Mouse (Mus musculus): ENCODE results near the gene Soga1. TPM values are rescaled to one million over a fixed set of nuclear protein-coding genes. Genes with fewer than 3 reads are reported as not detected.

The Soga1 gene
- polyA plus RNA-seq (2015; fragmentation: Nextera tagmentation; extraction: Ambion mirVana): 1.3 and 1.8 TPM in 2 replicates

GRCm38 (mm10) chr2:157078793-157079700 is at the start of gene Soga1:
Soga1 (minus strand) TSS chr2:157079254.
- Histone ChIP-seq H3K4me3 (replicated peaks; ENCODE audit: low read depth, low read length) (peak within 1 kb of the TSS; percentile 89), H3K9me3 (replicated peaks; ENCODE audit: low read length) (no peaks in the 10 kb centered on the region), H3K27ac (peak within 1 kb of the TSS; percentile 94), H3K4me1 (replicated peaks; ENCODE audit: insufficient read depth, low read length) (peaks cover 38% of the 10 kb centered on the region), H3K9ac (ENCODE audit: low read depth, low read length) (peak within 1 kb of the TSS; percentile 92), H3K27me3 (ENCODE audit: insufficient read depth, low read length) (no peaks in the 10 kb centered on the region), H3K4me2 (ENCODE audit: low read length) (peak within 1 kb of the TSS; percentile 91), H3K36me3 (ENCODE audit: insufficient read depth, low read length) (no peaks in the 10 kb centered on the region)
- ATAC-seq (replicated peaks; ENCODE audit: low FRiP score, low read depth): peak; percentile 74
- TF ChIP-seq CTCF (IDR thresholded peaks at IDR 0.05; ENCODE audit: low read depth): peak; percentile 25; the same call in 1 of the 2 replicates
- under 1% methylated on average over 92 of the region's 136 CpGs for WGBS
- peak; percentile 91 for DNase-seq (ENCODE audit: low spot score)

GRCm38 (mm10) chr2:157128072-157128471 is 49.0 kb upstream of the Soga1 start:
- no peak overlapping the region for H3K9ac ChIP-seq (ENCODE audit: low read depth, low read length)
- no peaks in the 10 kb centered on the region for H3K27me3 ChIP-seq (ENCODE audit: insufficient read depth, low read length)
- peak; percentile 43; the same call in 1 of the 2 replicates for TF ChIP-seq CTCF (IDR thresholded peaks at IDR 0.05; ENCODE audit: low read depth)
- no peaks in the 10 kb centered on the region for H3K4me1 ChIP-seq (replicated peaks; ENCODE audit: insufficient read depth, low read length)
- no peak overlapping the region for H3K4me2 ChIP-seq (ENCODE audit: low read length)
- peaks cover 4% of the 10 kb centered on the region; the same call in 1 of the 2 replicates for H3K36me3 ChIP-seq (ENCODE audit: insufficient read depth, low read length)
- DNase-seq (ENCODE audit: low spot score) (peak; percentile 39), ATAC-seq (replicated peaks; ENCODE audit: low FRiP score, low read depth) (no peak)
- no peaks in the 10 kb centered on the region for H3K9me3 ChIP-seq (replicated peaks; ENCODE audit: low read length)
- H3K27ac ChIP-seq: no peak overlapping the region
- 63% methylated on average over 4 of the region's 4 CpGs for WGBS
- H3K4me3 ChIP-seq (replicated peaks; ENCODE audit: low read depth, low read length): no peak overlapping the region

DNA sequence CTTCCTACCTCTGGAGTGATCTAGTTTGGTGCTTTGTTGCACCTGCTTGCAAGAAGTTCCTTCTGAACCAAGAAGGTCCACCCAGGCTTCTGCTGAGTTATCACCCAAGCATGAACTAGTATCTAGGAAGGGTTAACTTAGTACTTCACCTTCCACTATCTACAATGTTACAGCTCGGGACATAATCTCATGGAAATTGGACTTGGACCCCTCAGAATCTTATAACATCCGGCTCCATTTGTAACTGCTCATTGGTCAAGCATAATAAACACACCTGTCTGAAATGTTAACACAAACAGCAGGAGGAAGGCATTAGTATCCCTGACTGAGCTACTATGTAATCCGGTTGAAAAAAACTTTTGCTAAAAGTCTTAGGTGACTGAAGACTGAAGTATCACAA is 48.3 kb upstream of the Soga1 start:
- H3K9me3 ChIP-seq (replicated peaks; ENCODE audit: low read length): no peaks in the 10 kb centered on the region
- no peak overlapping the region for H3K4me3 ChIP-seq (replicated peaks; ENCODE audit: low read depth, low read length)
- WGBS: 72% methylated on average over 3 of the region's 3 CpGs
- H3K36me3 ChIP-seq (ENCODE audit: insufficient read depth, low read length): peaks cover 4% of the 10 kb centered on the region; the same call in 1 of the 2 replicates
- no peak for TF ChIP-seq CTCF (IDR thresholded peaks at IDR 0.05; ENCODE audit: low read depth)
- H3K27ac ChIP-seq: no peak overlapping the region
- DNase-seq (ENCODE audit: low spot score) (no peak), ATAC-seq (replicated peaks; ENCODE audit: low FRiP score, low read depth) (no peak)
- no peak overlapping the region for H3K4me2 ChIP-seq (ENCODE audit: low read length)
- H3K9ac ChIP-seq (ENCODE audit: low read depth, low read length): no peak overlapping the region
- no peaks in the 10 kb centered on the region for H3K27me3 ChIP-seq (ENCODE audit: insufficient read depth, low read length)
- no peaks in the 10 kb centered on the region for H3K4me1 ChIP-seq (replicated peaks; ENCODE audit: insufficient read depth, low read length)

GRCm38 (mm10) chr2:157125246-157125645 is 46.2 kb upstream of the Soga1 start:
- ATAC-seq (replicated peaks; ENCODE audit: low FRiP score, low read depth) (no peak), DNase-seq (ENCODE audit: low spot score) (no peak)
- Histone ChIP-seq H3K9me3 (replicated peaks; ENCODE audit: low read length) (no peaks in the 10 kb centered on the region), H3K27ac (no peak overlapping the region), H3K36me3 (ENCODE audit: insufficient read depth, low read length) (peaks cover 11% of the 10 kb centered on the region; the same call in 1 of the 2 replicates), H3K4me3 (replicated peaks; ENCODE audit: low read depth, low read length) (no peak overlapping the region), H3K4me2 (ENCODE audit: low read length) (no peak overlapping the region), H3K9ac (ENCODE audit: low read depth, low read length) (no peak overlapping the region), H3K27me3 (ENCODE audit: insufficient read depth, low read length) (no peaks in the 10 kb centered on the region), H3K4me1 (replicated peaks; ENCODE audit: insufficient read depth, low read length) (no peaks in the 10 kb centered on the region)
- TF ChIP-seq CTCF (IDR thresholded peaks at IDR 0.05; ENCODE audit: low read depth): no peak
- WGBS: 87% methylated on average over 3 of the region's 3 CpGs

GRCm38 (mm10) chr2:157121766-157122165 is 42.7 kb upstream of the Soga1 start:
- no peak overlapping the region for H3K27ac ChIP-seq
- H3K27me3 ChIP-seq (ENCODE audit: insufficient read depth, low read length): no peaks in the 10 kb centered on the region
- no peaks in the 10 kb centered on the region for H3K4me1 ChIP-seq (replicated peaks; ENCODE audit: insufficient read depth, low read length)
- H3K4me3 ChIP-seq (replicated peaks; ENCODE audit: low read depth, low read length): no peak overlapping the region
- no peak for TF ChIP-seq CTCF (IDR thresholded peaks at IDR 0.05; ENCODE audit: low read depth)
- no peaks in the 10 kb centered on the region for H3K9me3 ChIP-seq (replicated peaks; ENCODE audit: low read length)
- 90% methylated on average over 8 of the region's 8 CpGs for WGBS
- H3K36me3 ChIP-seq (ENCODE audit: insufficient read depth, low read length): peaks cover 11% of the 10 kb centered on the region; the same call in 1 of the 2 replicates
- DNase-seq (ENCODE audit: low spot score) (no peak), ATAC-seq (replicated peaks; ENCODE audit: low FRiP score, low read depth) (no peak)
- H3K9ac ChIP-seq (ENCODE audit: low read depth, low read length): no peak overlapping the region
- no peak overlapping the region for H3K4me2 ChIP-seq (ENCODE audit: low read length)

DNA sequence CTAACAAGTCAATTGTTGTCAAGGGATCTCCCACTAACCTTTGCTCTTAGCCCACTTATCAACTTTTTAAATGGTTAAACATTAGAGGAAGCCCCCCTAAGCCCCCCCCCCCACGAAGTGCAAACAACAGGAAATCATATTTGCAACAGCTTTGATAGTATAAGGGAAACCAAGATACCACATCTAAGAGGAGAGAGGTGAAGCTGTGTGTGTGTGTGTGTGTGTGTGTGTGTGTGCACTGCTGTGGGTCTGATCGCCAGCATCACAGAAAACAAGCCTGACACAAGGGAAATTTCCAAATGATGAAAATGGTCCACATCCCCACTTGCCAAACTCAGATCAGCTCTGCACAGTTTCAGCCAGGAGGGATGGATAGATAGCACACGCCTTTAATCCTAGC is 40.0 kb upstream of the Soga1 start:
- H3K4me3 ChIP-seq (replicated peaks; ENCODE audit: low read depth, low read length): no peak overlapping the region
- no peak overlapping the region for H3K9ac ChIP-seq (ENCODE audit: low read depth, low read length)
- H3K4me1 ChIP-seq (replicated peaks; ENCODE audit: insufficient read depth, low read length): no peaks in the 10 kb centered on the region
- no peak overlapping the region for H3K27ac ChIP-seq
- TF ChIP-seq CTCF (IDR thresholded peaks at IDR 0.05; ENCODE audit: low read depth): no peak
- no peak for DNase-seq (ENCODE audit: low spot score)
- 78% methylated on average over 3 of the region's 3 CpGs for WGBS
- H3K9me3 ChIP-seq (replicated peaks; ENCODE audit: low read length): no peaks in the 10 kb centered on the region
- no peaks in the 10 kb centered on the region for H3K27me3 ChIP-seq (ENCODE audit: insufficient read depth, low read length)
- H3K4me2 ChIP-seq (ENCODE audit: low read length): no peak overlapping the region
- ATAC-seq (replicated peaks; ENCODE audit: low FRiP score, low read depth): no peak
- peaks cover 11% of the 10 kb centered on the region; the same call in 1 of the 2 replicates for H3K36me3 ChIP-seq (ENCODE audit: insufficient read depth, low read length)
